Mouse (Mus musculus) cerebral cortex, adult 2 months (tissue): ENCODE data around the gene Utrn.

Experiments
- WGBS: fragments of 180-500 bp; shearing (Covaris S2); methylation state at CpG from one replicate; pipeline ENCODE4 v1.1.7; 2018; 5-methylcytosine and 5-hydroxymethylcytosine counted together

The Utrn gene

GRCm38 (mm10) chr10:12534301-12534700 lies 334.9 kb downstream of the Utrn start:
- 89% methylated on average over 3 of the region's 3 CpGs for WGBS

- WGBS: 51% methylated on average over 1 of the region's 1 CpGs
These were observed 347.1 kb downstream of the Utrn start for GRCm38 (mm10) chr10:12522078-12522477.

- WGBS: 93% methylated on average over 3 of the region's 3 CpGs
These were observed 351.0 kb downstream of the Utrn start for GRCm38 (mm10) chr10:12518162-12518561.

- 92% methylated on average over 7 of the region's 7 CpGs for WGBS
These were observed 363.6 kb downstream of the Utrn start for GRCm38 (mm10) chr10:12505568-12505967.

GRCm38 (mm10) chr10:12500489-12500888 lies 368.7 kb downstream of the Utrn start:
- 88% methylated on average over 5 of the region's 5 CpGs for WGBS

- WGBS: 83% methylated on average over 8 of the region's 8 CpGs
These were observed 371.6 kb downstream of the Utrn start for GRCm38 (mm10) chr10:12497555-12497954.

GRCm38 (mm10) chr10:12489551-12490177 lies 379.5 kb downstream of the Utrn start:
- 71% methylated on average over 4 of the region's 4 CpGs for WGBS

- 69% methylated on average over 3 of the region's 3 CpGs for WGBS
These were observed 380.6 kb downstream of the Utrn start for GRCm38 (mm10) chr10:12488518-12488917.

- WGBS: 90% methylated on average over 5 of the region's 5 CpGs
These were observed 381.0 kb downstream of the Utrn start for GRCm38 (mm10) chr10:12488117-12488516.

GRCm38 (mm10) chr10:12483494-12483893 lies 385.7 kb downstream of the Utrn start:
- 65% methylated on average over 1 of the region's 1 CpGs for WGBS

- WGBS: 86% methylated on average over 3 of the region's 3 CpGs
These were observed 386.2 kb downstream of the Utrn start for GRCm38 (mm10) chr10:12482975-12483374.

- WGBS: 64% methylated on average over 14 of the region's 14 CpGs
These were observed 394.1 kb downstream of the Utrn start for GRCm38 (mm10) chr10:12474850-12475621.

- 76% methylated on average over 5 of the region's 5 CpGs for WGBS
These were observed 399.6 kb downstream of the Utrn start for GRCm38 (mm10) chr10:12469391-12470057.

GRCm38 (mm10) chr10:12467544-12467943 lies 401.6 kb downstream of the Utrn start:
- 56% methylated on average over 2 of the region's 2 CpGs for WGBS

GRCm38 (mm10) chr10:12456867-12457266 lies 412.3 kb downstream of the Utrn start:
- 95% methylated on average over 1 of the region's 1 CpGs for WGBS

GRCm38 (mm10) chr10:12452641-12453040 lies 416.5 kb downstream of the Utrn start:
- WGBS: 81% methylated on average over 2 of the region's 2 CpGs

GRCm38 (mm10) chr10:12444122-12444521 lies 425.0 kb downstream of the Utrn start:
- WGBS: 96% methylated on average over 4 of the region's 4 CpGs

GRCm38 (mm10) chr10:12433161-12433560 lies 436.0 kb downstream of the Utrn start:
- WGBS: 89% methylated on average over 2 of the region's 2 CpGs

- 45% methylated on average over 8 of the region's 8 CpGs for WGBS
These were observed 442.3 kb downstream of the Utrn start for GRCm38 (mm10) chr10:12426866-12427265.

GRCm38 (mm10) chr10:12424944-12425343 lies 444.2 kb downstream of the Utrn start:
- 83% methylated on average over 2 of the region's 2 CpGs for WGBS

GRCm38 (mm10) chr10:12423994-12424725 lies 445.0 kb downstream of the Utrn start:
- 86% methylated on average over 7 of the region's 7 CpGs for WGBS

GRCm38 (mm10) chr10:12414967-12415366 lies 454.2 kb downstream of the Utrn start:
- 89% methylated on average over 3 of the region's 3 CpGs for WGBS
